Comparison of ENCODE assay signal across 8 mouse cellular contexts in genomic region chr11:30267892-30268647, GRCm38 (mm10). TPM values are rescaled to one million over a fixed set of nuclear protein-coding genes. Genes with fewer than 3 reads are reported as not detected.
DNase-seq lines count a peak whose midpoint lies in the region; ATAC-seq and TF ChIP-seq lines count a peak whose summit lies in the region.

Sptbn1 (minus strand) TSS chr11:30268175.

- intact Hi-C loops in gastrocnemius, adult 2 months (cut with DNase I), result loop anchor here (5.0 to 10.0 kb wide), 3 partner anchors 99 to 249 kb away; no protein-coding TSS in a partner anchor

- peak; percentile 61 for ATAC-seq in common myeloid progenitor, adult 5-6 weeks (replicated peaks; ENCODE audit: low read depth, poor library complexity, severe bottlenecking)
- ATAC-seq in hindbrain, embryonic 15.5 days (ENCODE audit: low FRiP score, low read depth), result peak; percentile 96

- H3K27ac ChIP-seq in gastrocnemius, adult 2 months, result peak within 1 kb of the TSS; percentile 97
- H3K27ac ChIP-seq in hindbrain, embryonic 15.5 days (replicated peaks), result peak within 1 kb of the TSS; percentile 99

- no peaks in the 10 kb centered on the region for H3K9me3 ChIP-seq in hindbrain, embryonic 15.5 days

- no peaks in the 10 kb centered on the region for H3K27me3 ChIP-seq in hindbrain, embryonic 15.5 days

- WGBS in hindbrain, embryonic 15.5 days, result 0% methylated on average over 64 of the region's 81 CpGs

- DNase-seq in WW6 (ENCODE audit: low read depth, low spot score), result peak; percentile 81
- DNase-seq in gastrocnemius, adult 2 months, result peak; percentile 94
- DNase-seq in layer of hippocampus, postnatal 36 days, result peak; percentile 86
- DNase-seq in lung, postnatal 14 days, result peak; percentile 90
- DNase-seq in retina, adult 2 months (ENCODE audit: low read depth, low spot score), result peak; percentile 49
- peak; percentile 65 for DNase-seq in thymus, postnatal 4 days

- peaks cover 37% of the 10 kb centered on the region for H3K4me1 ChIP-seq in hindbrain, embryonic 15.5 days (replicated peaks)

- peak within 1 kb of the TSS; percentile 99 for H3K4me3 ChIP-seq in gastrocnemius, adult 2 months
- H3K4me3 ChIP-seq in hindbrain, embryonic 15.5 days, result peak within 1 kb of the TSS; percentile 84

- no peaks in the 10 kb centered on the region for H3K36me3 ChIP-seq in hindbrain, embryonic 15.5 days

- H3K9ac ChIP-seq in hindbrain, embryonic 15.5 days, result peak within 1 kb of the TSS; percentile 97

- peak within 1 kb of the TSS; percentile 79 for H3K4me2 ChIP-seq in hindbrain, embryonic 15.5 days

- TF ChIP-seq CTCF in gastrocnemius, adult 2 months (IDR thresholded peaks at IDR 0.05), result peak; percentile 3; the same call in 1 of the 2 replicates

RNA-seq across cellular contexts. Expression of gene Sptbn1, which starts in this region (rescaled TPM):
- total RNA-seq in common myeloid progenitor, adult 5-6 weeks (2017), result 121 and 147 TPM in 2 replicates
- 100 to 1,000 TPM; 112 to 141 TPM for total RNA-seq in gastrocnemius, adult 2 months (2021)
- polyA plus RNA-seq in hindbrain, embryonic 15.5 days (2015; fragmentation: Nextera tagmentation; extraction: Ambion mirVana), result 177 and 181 TPM in 2 replicates
- total RNA-seq in layer of hippocampus, postnatal 36 days (2021), result 100 to 1,000 TPM; 570 to 594 TPM

Comparison
In these comparisons a context has a peak if more than half of its experiments do, and no peak if none do; other contexts are left out.
1. Peak in every context shown above with its lines: DNase-seq, ATAC-seq, H3K4me3 ChIP-seq and H3K27ac ChIP-seq.